Mouse (Mus musculus) frontal cortex, postnatal 14 days (tissue): ENCODE results near the gene Dpep1.
A peak's percentile ranks its signal among the peaks of the same experiment; 100 is the strongest.
"Not testable (repeated sequence)": the region's sequence is repeated elsewhere in the genome, so short reads cannot be mapped to it uniquely, and the experiment has no call there.

ENCODE experiments used
- DNase-seq, 2 experiments: peaks; one replicate each; pipeline ENCODE4 v3.0.0; 2022; ENCODE audit warnings: low spot score in 2 of 2

Gene Dpep1

DNA sequence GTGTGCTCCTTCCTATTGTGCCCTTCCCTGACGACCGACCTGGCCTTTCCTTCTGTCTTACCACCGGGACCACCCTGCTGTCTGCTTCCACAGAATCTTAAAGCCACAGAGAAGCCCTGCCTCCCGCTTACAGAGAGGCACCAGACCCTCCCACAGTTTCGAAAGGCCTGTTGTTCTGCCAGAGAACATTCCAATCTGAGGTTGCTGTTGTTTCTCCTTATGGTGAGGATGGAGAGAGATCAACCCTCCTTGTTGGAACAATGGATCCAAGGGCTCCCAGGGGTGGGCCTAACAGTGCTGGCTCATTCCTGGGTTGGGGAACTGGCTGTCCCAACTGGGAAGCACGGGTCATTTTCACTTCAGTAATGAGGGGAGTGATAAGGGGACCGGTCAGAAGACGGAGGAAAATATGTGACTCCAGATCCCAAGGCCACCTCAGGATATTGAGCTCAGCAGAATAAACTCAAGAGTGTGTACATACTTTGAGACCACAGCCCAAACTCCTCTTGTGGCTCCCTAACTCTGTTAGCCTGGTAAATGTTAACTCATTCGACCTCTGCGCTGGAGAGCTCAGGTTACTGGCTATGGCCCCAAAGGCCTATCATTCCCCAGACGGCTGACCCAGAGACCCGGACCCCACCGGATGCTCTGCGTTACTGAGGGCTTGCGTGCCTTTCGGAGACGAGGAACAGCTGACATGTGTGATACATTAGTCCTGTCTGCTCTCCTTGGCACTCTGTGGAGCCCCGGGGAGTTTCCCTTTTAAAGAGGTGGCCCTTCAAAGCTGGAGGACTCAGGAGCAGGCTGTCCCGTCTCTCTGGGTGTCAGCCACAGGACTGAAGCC, at the start of gene Dpep1:
Gene Dpep1, plus strand, starts transcription at position 677 of the 844 bp plus-strand sequence.
- DNase-seq = no peak

DNA sequence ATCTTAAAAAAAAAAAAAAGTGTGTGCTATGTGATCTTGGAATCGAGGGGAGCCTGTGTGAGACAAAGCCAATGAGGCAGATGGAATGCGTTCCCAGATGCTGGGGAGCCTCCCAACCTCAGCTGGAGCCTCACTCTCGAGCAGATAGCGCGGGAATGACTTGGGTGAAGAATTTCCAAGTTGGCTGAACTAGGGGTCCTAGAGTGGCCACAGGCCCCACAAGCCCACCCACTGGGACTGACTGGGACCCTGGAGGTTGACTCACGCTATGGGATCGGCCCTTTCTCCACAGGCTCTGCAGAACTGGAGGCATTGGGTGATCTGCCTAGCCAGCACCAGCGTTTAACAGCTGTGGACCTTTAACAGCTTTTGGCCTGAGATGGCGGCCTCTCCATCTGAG, 49.8 kb upstream of the Dpep1 start:
- no peak for DNase-seq

GRCm38 (mm10) chr8:123137645-123138077, 48.4 kb upstream of the Dpep1 start:
- peak; percentile 33 to 45 for DNase-seq

DNA sequence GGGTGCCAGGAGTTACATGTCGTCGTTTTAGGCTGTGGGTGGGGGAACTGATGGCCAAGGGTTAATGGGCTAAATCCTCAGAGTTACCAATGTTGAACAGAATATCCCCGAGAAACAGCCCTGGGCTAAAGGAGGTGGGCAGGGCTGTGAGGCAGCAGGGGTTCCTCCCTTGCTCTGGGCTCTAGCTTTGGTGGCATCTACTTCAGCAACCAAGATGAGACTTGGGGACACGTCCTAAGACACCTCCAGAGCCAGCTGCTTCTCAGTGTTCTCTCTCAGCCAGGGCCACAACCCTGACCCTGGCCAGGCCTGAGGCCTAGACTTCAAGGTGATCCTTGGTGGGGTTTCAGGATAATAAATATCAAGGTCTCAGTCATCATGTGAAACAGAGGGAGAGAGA, 47.3 kb upstream of the Dpep1 start:
- no peak for DNase-seq

- DNase-seq = peak in 1 of 2 experiments; percentile 22
Observed at GRCm38 (mm10) chr8:123141741-123142462, 44.1 kb upstream of the Dpep1 start.

DNA sequence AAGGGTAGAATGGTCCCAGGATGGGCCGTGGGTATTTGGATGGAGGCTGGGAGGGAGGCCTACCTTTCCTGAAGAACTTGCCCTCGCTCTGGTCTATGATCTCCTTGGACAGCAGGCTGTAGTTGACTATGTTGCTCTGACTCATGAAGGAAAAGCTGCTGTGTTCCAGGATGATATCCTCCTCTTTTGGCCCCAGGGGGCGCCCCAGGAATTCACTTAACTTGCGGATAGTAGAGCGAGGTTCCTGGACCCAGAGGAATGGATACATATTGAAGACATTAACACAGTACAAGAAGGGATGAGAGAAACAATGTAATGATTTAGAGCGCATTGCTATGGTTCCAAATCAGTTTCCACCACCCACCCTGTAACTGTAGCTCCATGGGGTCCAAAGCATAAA, 40.8 kb upstream of the Dpep1 start:
- DNase-seq = no peak

- DNase-seq = no peak
Observed at GRCm38 (mm10) chr8:123146390-123146789, 39.7 kb upstream of the Dpep1 start.

- no peak for DNase-seq
Observed at GRCm38 (mm10) chr8:123150737-123151171, 35.3 kb upstream of the Dpep1 start.

DNA sequence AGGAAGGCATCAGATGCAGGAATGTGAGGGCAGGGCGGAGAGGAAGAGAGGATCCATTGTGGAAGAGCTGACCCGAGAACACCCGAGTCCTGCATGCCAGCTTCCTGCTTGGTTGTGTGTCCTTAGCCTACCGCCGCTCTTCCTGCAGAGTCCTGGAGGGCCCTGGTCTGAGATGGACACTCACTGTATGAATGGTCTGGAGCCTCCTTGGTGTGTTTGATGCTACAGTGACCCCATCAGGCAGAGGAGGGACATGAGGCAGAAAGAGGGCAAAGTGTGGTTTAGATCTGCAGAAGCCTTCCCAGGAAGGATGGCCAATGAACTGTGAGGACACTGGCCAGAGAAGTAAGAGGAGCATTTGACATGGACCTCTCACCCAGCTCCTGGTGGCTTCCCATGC, 30.9 kb upstream of the Dpep1 start:
- DNase-seq = no peak

DNA sequence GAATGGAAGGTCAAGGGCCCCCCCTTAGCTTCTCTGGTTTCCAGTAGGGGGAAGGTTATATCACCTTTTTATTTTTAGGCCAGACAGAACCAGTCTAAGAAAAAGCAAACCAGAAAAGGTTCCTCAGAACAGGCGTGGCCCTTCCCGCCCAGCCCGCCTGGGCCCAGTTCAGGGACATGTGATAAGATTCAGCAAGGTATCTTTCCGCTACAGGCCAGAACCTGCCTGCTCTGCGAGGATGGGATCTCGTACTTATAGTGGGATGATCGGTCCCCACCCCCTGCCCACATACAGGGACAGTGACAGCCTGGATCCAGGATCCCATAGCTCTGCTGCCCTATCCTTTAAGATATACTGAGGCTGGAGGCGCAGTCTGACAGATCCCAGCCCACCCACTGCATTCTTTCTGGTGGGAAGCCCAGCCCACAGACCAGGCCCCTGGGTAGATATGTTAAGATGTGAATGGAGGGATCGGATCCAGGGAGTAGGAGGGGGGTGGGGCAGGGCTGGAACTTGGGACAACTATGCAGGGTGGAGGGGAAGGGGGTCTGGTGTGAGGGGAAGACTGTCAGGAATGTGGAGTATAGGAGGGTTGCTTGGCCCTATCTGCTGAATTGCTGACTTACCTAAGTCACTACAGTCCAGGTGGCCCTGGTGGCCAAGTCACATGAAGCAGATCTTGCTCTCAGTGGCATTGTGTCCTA, 29.8 kb upstream of the Dpep1 start:
- DNase-seq = no peak

GRCm38 (mm10) chr8:123157888-123158465, 28.1 kb upstream of the Dpep1 start, which contains the start of gene Sult5a1:
Gene Sult5a1 (minus strand): TSS chr8:123158315.
- DNase-seq = no peak

GRCm38 (mm10) chr8:123181391-123181790, 4.7 kb upstream of the Dpep1 start:
- DNase-seq = no peak

- DNase-seq = no peak
Observed at GRCm38 (mm10) chr8:123188006-123188405, 2.0 kb downstream of the Dpep1 start.

DNA sequence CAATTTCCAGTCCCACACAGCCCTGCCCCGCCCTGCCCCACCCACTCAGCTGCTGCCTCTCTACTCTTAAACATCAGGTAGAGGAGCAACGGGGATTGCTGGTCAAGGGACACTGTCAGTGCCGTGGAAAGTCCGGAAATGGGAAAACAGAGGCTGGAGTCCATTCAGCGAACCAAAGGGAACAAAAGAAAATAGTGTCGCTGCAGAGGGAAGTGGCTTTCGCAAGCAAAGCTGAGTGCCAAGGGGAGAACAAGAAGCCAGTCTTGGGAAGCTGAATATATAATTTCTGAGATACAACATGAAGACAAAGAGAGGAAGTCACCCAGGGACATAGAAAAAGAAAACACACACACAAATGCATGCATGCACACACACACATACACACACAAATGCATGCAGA, 2.8 kb downstream of the Dpep1 start:
- DNase-seq = no peak

- peak; percentile 52 to 71 for DNase-seq
Observed at GRCm38 (mm10) chr8:123190678-123191077, 4.6 kb downstream of the Dpep1 start.

GRCm38 (mm10) chr8:123191908-123192307, 5.9 kb downstream of the Dpep1 start:
- DNase-seq = no peak

GRCm38 (mm10) chr8:123193771-123194170, 7.7 kb downstream of the Dpep1 start:
- no peak for DNase-seq

GRCm38 (mm10) chr8:123197016-123197415, 11.0 kb downstream of the Dpep1 start:
- DNase-seq = not testable (repeated sequence)

GRCm38 (mm10) chr8:123199864-123200263, 13.8 kb downstream of the Dpep1 start:
- DNase-seq = no peak

GRCm38 (mm10) chr8:123202288-123202687, 16.2 kb downstream of the Dpep1 start:
- peak in 1 of 2 experiments; percentile 74 for DNase-seq

DNA sequence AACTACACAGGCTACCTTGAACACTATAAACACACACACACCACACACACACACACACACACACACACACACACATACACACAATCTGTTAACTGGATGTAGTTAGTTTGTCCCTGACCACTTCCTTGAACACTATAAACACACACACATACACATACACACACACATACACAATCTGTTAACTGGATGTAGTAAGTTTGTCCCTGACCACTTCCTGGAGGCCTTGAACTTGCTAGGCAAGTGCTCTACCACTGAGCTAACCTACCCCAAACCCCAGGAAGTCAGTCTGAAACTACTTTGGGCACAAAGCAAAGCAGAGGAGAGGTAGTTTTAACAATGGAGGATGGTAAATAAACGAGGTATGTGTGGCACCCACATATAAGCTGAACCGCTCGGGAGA, 17.5 kb downstream of the Dpep1 start:
- no peak for DNase-seq

DNA sequence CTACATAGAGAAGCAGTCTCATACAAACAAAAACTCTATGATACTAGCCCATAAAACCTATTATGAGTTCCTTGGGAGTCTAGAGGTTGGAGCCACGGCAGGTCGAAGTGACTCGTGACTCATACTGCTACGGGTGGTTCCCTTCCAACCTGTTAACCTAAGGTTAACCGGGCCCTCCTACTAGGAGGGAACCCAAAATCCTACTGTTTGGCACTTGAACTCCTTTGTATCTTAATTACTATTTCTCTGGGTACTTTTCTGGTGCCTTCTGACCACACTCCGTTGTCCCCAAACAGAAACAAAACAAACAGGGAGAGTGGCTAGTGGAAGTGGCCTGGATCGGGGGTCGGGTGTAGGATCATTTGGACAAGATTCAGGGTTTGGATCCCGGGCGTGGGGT, 25.8 kb downstream of the Dpep1 start:
- no peak for DNase-seq
